ENCODE assay signal across 10 mouse cellular contexts in the genomic region with DNA sequence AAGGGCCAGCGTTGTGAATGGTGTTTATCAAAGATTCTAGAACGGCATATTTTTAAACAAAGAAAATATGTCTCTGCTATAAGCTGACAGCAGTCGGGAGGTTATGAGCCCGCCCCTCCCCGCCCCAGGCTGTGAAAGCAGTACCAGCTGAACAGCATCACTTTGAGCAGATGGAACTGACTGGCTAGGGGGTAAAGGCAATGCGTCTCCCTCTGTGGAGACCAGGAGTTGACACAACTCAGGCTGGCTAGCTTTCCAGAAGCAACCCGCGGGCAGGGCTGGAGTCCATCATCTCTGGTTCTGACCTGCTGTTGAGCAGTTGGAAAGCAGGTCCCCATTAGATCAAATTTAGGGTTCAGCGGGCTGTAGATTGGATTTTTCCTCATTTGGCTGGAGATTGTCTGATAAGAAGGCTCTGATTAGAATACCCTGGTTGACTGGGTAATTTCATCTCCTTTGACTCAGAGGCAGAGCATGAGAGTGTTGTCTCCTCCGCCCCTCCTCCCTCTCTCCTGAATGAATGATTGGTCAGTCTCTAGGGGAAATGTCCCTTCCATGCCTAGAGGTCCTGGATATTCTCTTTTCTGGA.
A peak's percentile ranks its signal among the peaks of the same experiment; 100 is the strongest.
DNase-seq lines count a peak whose midpoint lies in the region; ATAC-seq lines count a peak whose summit lies in the region.
"Had no signal": no experiment of that assay in that cellular context is flagged by ENCODE, and none has a peak within 500 bp of the region (broad histone marks: within the 10 kb centered on the region; RNA-seq: fewer than 3 reads in every experiment).

No protein-coding gene starts in this region.

- H3K9me3 ChIP-seq in limb, embryonic 12.5 days, result no peaks in the 10 kb centered on the region
- no peaks in the 10 kb centered on the region for H3K9me3 ChIP-seq in limb, embryonic 10.5 days (replicated peaks)
- H3K9me3 ChIP-seq in hindbrain, embryonic 10.5 days, result no peaks in the 10 kb centered on the region; the same call in 1 of the 2 replicates
- no peaks in the 10 kb centered on the region for H3K9me3 ChIP-seq in neural tube, embryonic 14.5 days (ENCODE audit: control insufficient read depth, low read length)

- no peaks in the 10 kb centered on the region for H3K27me3 ChIP-seq in limb, embryonic 12.5 days
- H3K27me3 ChIP-seq in limb, embryonic 10.5 days (ENCODE audit: low read depth, poor library complexity, severe bottlenecking), result no peaks in the 10 kb centered on the region
- H3K27me3 ChIP-seq in hindbrain, embryonic 10.5 days (ENCODE audit: insufficient read depth, poor library complexity, severe bottlenecking), result peaks cover 8% of the 10 kb centered on the region; the same call in 1 of the 2 replicates
- H3K27me3 ChIP-seq in neural tube, embryonic 14.5 days (ENCODE audit: control insufficient read depth, insufficient read depth, low read length), result no peaks in the 10 kb centered on the region

- 75% methylated on average over 10 of the region's 10 CpGs for WGBS in limb, embryonic 12.5 days
- WGBS in limb, embryonic 10.5 days, result 78% methylated on average over 10 of the region's 10 CpGs
- WGBS in hindbrain, embryonic 10.5 days, result 72% methylated on average over 10 of the region's 10 CpGs
- WGBS in neural tube, embryonic 14.5 days, result 34% methylated on average over 10 of the region's 10 CpGs

- 0 out of 2 replicates have a peak overlapping the region, but pooled peaks have one; percentile 9 for H3K27ac ChIP-seq in limb, embryonic 12.5 days
- H3K27ac ChIP-seq in limb, embryonic 10.5 days, result no peak overlapping the region
- peak overlapping the region; percentile 73 for H3K27ac ChIP-seq in hindbrain, embryonic 10.5 days
- H3K27ac ChIP-seq in neural tube, embryonic 14.5 days (ENCODE audit: low read depth, low read length), result no peak overlapping the region
- H3K27ac ChIP-seq: macrophage had no signal

- peaks cover 50% of the 10 kb centered on the region for H3K36me3 ChIP-seq in limb, embryonic 12.5 days
- H3K36me3 ChIP-seq in limb, embryonic 10.5 days, result peaks cover 58% of the 10 kb centered on the region
- peaks cover 65% of the 10 kb centered on the region for H3K36me3 ChIP-seq in hindbrain, embryonic 10.5 days
- H3K36me3 ChIP-seq in neural tube, embryonic 14.5 days (ENCODE audit: control insufficient read depth, insufficient read depth, low read length), result no peaks in the 10 kb centered on the region

- ATAC-seq in limb, embryonic 12.5 days (ENCODE audit: insufficient number of reproducible peaks, insufficient read depth, low FRiP score, low TSS enrichment, low read depth), result no peak
- ATAC-seq in neural tube, embryonic 14.5 days (ENCODE audit: low read depth), result peak; percentile 56; the same call in 1 of the 2 replicates

- DNase-seq in limb, embryonic 10.5 days (ENCODE audit: low spot score), result no peak
- DNase-seq in cerebellum, adult 9-11 months, result peak; percentile 64
- no peak for DNase-seq in hindbrain, embryonic 10.5 days (ENCODE audit: low spot score)
- no peak for DNase-seq in urinary bladder, postnatal 36 days (ENCODE audit: low spot score in 2 of 2)
- DNase-seq in gastrocnemius, adult 8-10 months (ENCODE audit: low spot score in 2 of 2), result no peak
- DNase-seq: right cerebral cortex, adult 18-20 months; thymus, postnatal 14 days had no signal

- H3K4me2 ChIP-seq in limb, embryonic 12.5 days, result no peak overlapping the region
- no peak overlapping the region for H3K4me2 ChIP-seq in neural tube, embryonic 14.5 days (ENCODE audit: low read depth, low read length)

- no peak overlapping the region for H3K9ac ChIP-seq in limb, embryonic 12.5 days (replicated peaks)
- H3K9ac ChIP-seq in neural tube, embryonic 14.5 days (replicated peaks; ENCODE audit: low read depth, low read length), result no peak overlapping the region

- no peak overlapping the region for H3K4me3 ChIP-seq in limb, embryonic 12.5 days (replicated peaks)
- no peak overlapping the region for H3K4me3 ChIP-seq in limb, embryonic 10.5 days
- no peak overlapping the region for H3K4me3 ChIP-seq in hindbrain, embryonic 10.5 days
- no peak overlapping the region for H3K4me3 ChIP-seq in neural tube, embryonic 14.5 days (ENCODE audit: low read depth, low read length)

- peaks cover 16% of the 10 kb centered on the region; the same call in 1 of the 2 replicates for H3K4me1 ChIP-seq in limb, embryonic 12.5 days (replicated peaks)
- H3K4me1 ChIP-seq in limb, embryonic 10.5 days, result 0 out of 2 replicates have a peak, but pooled peaks cover 5% of the 10 kb centered on the region
- peaks cover 63% of the 10 kb centered on the region for H3K4me1 ChIP-seq in hindbrain, embryonic 10.5 days (replicated peaks)
- peaks cover 11% of the 10 kb centered on the region; the same call in 1 of the 2 replicates for H3K4me1 ChIP-seq in neural tube, embryonic 14.5 days (ENCODE audit: control insufficient read depth, insufficient read depth, low read length)

Comparison
In these comparisons a context has a peak if more than half of its experiments do, and no peak if none do; other contexts are left out.
1. H3K27ac ChIP-seq: peak in limb, embryonic 12.5 days (single experiment) and hindbrain, embryonic 10.5 days (single experiment); none in limb, embryonic 10.5 days (single experiment) and neural tube, embryonic 14.5 days (single experiment).